Mouse (Mus musculus): ENCODE data around the gene Il20rb. TPM values are rescaled to one million over a fixed set of nuclear protein-coding genes. Genes with fewer than 3 reads are reported as not detected.
A peak's percentile ranks its signal among the peaks of the same experiment; 100 is the strongest.

Gene Il20rb
- polyA plus RNA-seq, 1 experiment from 2014 or later: 0.97 TPM

DNA sequence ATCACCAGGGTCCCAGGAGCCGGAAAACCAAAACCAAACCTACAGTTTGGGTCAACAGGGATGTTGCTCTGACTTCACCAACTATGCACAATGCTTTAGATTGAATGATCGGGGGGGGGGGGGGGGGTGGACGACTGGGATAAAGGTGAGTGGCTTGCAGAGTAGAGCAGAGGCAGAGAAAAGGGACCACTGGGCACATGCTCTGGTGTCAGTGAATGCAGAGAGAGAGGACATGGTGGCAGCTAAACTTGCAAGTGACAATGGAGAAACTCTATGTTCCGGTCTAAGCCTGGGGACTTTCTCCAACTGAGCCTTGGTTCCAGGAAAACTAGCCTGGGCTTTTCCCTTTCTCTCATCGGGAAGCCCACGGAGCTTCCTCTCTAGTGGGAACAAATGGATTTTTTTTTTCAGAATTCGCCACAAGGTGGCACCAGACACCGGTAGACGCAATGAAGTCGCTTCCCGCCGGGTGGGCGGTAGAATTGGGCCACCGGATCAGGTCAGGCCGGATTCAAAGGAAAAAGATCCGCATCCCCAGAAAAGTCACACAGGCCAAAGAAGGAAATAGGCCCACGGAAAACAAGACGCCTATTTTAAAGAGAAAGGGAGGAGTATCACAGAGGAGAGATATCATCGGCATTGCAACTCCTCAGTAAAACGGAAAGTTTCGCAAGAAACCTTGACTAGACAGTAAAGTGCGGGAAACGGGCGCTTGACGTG, 32.5 kb downstream of the Il20rb start:
- 14% methylated on average over 24 of the region's 25 CpGs for WGBS
- Histone ChIP-seq H3K9me3 (no peaks in the 10 kb centered on the region), H3K4me3 (peak overlapping the region; percentile 32), H3K4me1 (peaks cover 7% of the 10 kb centered on the region), H3K9ac (replicated peaks) (peak overlapping the region; percentile 41; the same call in 1 of the 2 replicates), H3K4me2 (replicated peaks) (peak overlapping the region; percentile 59), H3K27ac (replicated peaks) (no peak overlapping the region), H3K27me3 (peaks cover 14% of the 10 kb centered on the region; the same call in 1 of the 2 replicates), H3K36me3 (no peaks in the 10 kb centered on the region)
- peak; percentile 52 for ATAC-seq (ENCODE audit: low FRiP score, low read depth)

GRCm38 (mm10) chr9:100452432-100452831, 34.2 kb downstream of the Il20rb start:
- no peak overlapping the region for H3K4me3 ChIP-seq
- H3K4me1 ChIP-seq: peaks cover 7% of the 10 kb centered on the region
- no peak overlapping the region for H3K9ac ChIP-seq (replicated peaks)
- 81% methylated on average over 6 of the region's 6 CpGs for WGBS
- H3K9me3 ChIP-seq: no peaks in the 10 kb centered on the region
- no peak overlapping the region for H3K4me2 ChIP-seq (replicated peaks)
- peaks cover 22% of the 10 kb centered on the region for H3K27me3 ChIP-seq
- H3K27ac ChIP-seq (replicated peaks): no peak overlapping the region
- H3K36me3 ChIP-seq: no peaks in the 10 kb centered on the region
- ATAC-seq (ENCODE audit: low FRiP score, low read depth): no peak

- ATAC-seq (ENCODE audit: low FRiP score, low read depth): peak; percentile 86
- Histone ChIP-seq H3K27ac (replicated peaks) (peak overlapping the region; percentile 66; the same call in 1 of the 2 replicates), H3K36me3 (no peaks in the 10 kb centered on the region), H3K4me3 (peak overlapping the region; percentile 56), H3K4me2 (replicated peaks) (peak overlapping the region; percentile 78), H3K9ac (replicated peaks) (peak overlapping the region; percentile 68), H3K9me3 (no peaks in the 10 kb centered on the region), H3K4me1 (0 out of 2 replicates have a peak, but pooled peaks cover 2% of the 10 kb centered on the region), H3K27me3 (peaks cover 17% of the 10 kb centered on the region)
- WGBS: under 1% methylated on average over 32 of the region's 32 CpGs
Observed at GRCm38 (mm10) chr9:100446059-100446686, 40.4 kb downstream of the Il20rb start.

DNA sequence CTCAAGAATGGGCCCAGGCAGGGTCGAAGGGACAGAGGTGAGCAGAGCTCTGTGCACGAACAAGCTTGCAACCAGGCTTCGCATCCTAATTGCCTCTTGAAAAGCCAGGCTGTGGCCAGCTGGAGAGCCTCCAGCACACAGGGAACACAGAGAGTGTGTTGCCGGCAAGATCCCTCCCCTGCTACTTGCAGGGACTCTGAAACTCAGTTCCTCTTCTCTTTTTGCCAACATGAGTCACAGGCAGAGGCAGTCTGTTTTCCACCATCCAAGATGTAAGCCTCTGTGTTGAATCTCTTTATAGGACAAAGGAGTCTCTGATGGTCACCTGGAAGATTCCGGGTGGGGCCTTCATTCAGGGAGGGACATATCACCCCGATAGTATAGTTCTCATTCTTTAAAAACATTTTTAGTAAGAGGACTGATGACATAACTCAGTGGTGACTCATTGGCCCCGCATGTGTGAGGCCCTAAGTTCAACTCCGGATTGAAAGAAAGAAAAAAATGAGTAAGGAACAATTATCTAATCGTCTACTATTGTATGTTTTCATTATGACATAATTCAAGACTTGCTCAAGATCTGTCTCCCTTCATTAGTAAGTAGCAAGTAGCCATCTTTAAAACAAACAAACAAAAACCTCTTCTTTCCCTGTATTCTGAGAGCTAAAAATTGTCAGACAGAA, 46.3 kb downstream of the Il20rb start:
- Histone ChIP-seq H3K27me3 (0 out of 2 replicates have a peak, but pooled peaks cover 7% of the 10 kb centered on the region), H3K4me1 (peaks cover 22% of the 10 kb centered on the region), H3K27ac (replicated peaks) (peak overlapping the region; percentile 89), H3K36me3 (no peaks in the 10 kb centered on the region), H3K4me2 (replicated peaks) (peak overlapping the region; percentile 30), H3K9ac (replicated peaks) (no peak overlapping the region), H3K4me3 (no peak overlapping the region), H3K9me3 (no peaks in the 10 kb centered on the region)
- 59% methylated on average over 9 of the region's 9 CpGs for WGBS
- ATAC-seq (ENCODE audit: low FRiP score, low read depth): peak; percentile 87

GRCm38 (mm10) chr9:100439481-100439880, 47.1 kb downstream of the Il20rb start:
- WGBS: 28% methylated on average over 8 of the region's 8 CpGs
- peak; percentile 92 for ATAC-seq (ENCODE audit: low FRiP score, low read depth)
- Histone ChIP-seq H3K27ac (replicated peaks) (peak overlapping the region; percentile 89), H3K4me1 (peaks cover 22% of the 10 kb centered on the region), H3K4me3 (no peak overlapping the region), H3K27me3 (0 out of 2 replicates have a peak, but pooled peaks cover 4% of the 10 kb centered on the region), H3K9me3 (no peaks in the 10 kb centered on the region), H3K4me2 (replicated peaks) (peak overlapping the region; percentile 30), H3K9ac (replicated peaks) (no peak overlapping the region), H3K36me3 (no peaks in the 10 kb centered on the region)

GRCm38 (mm10) chr9:100438994-100439393, 47.6 kb downstream of the Il20rb start:
- H3K9me3 ChIP-seq: no peaks in the 10 kb centered on the region
- H3K27me3 ChIP-seq: no peaks in the 10 kb centered on the region
- H3K27ac ChIP-seq (replicated peaks): peak overlapping the region; percentile 89
- no peaks in the 10 kb centered on the region for H3K36me3 ChIP-seq
- no peak overlapping the region for H3K9ac ChIP-seq (replicated peaks)
- no peak for ATAC-seq (ENCODE audit: low FRiP score, low read depth)
- H3K4me2 ChIP-seq (replicated peaks): no peak overlapping the region
- WGBS: 58% methylated on average over 10 of the region's 10 CpGs
- no peak overlapping the region for H3K4me3 ChIP-seq
- peaks cover 22% of the 10 kb centered on the region for H3K4me1 ChIP-seq

GRCm38 (mm10) chr9:100436865-100437595, 49.6 kb downstream of the Il20rb start:
- no peaks in the 10 kb centered on the region for H3K9me3 ChIP-seq
- H3K4me1 ChIP-seq: peaks cover 22% of the 10 kb centered on the region
- no peak for ATAC-seq (ENCODE audit: low FRiP score, low read depth)
- H3K27ac ChIP-seq (replicated peaks): no peak overlapping the region
- no peak overlapping the region for H3K4me2 ChIP-seq (replicated peaks)
- H3K27me3 ChIP-seq: no peaks in the 10 kb centered on the region
- H3K9ac ChIP-seq (replicated peaks): no peak overlapping the region
- H3K36me3 ChIP-seq: no peaks in the 10 kb centered on the region
- 85% methylated on average over 8 of the region's 8 CpGs for WGBS
- no peak overlapping the region for H3K4me3 ChIP-seq

DNA sequence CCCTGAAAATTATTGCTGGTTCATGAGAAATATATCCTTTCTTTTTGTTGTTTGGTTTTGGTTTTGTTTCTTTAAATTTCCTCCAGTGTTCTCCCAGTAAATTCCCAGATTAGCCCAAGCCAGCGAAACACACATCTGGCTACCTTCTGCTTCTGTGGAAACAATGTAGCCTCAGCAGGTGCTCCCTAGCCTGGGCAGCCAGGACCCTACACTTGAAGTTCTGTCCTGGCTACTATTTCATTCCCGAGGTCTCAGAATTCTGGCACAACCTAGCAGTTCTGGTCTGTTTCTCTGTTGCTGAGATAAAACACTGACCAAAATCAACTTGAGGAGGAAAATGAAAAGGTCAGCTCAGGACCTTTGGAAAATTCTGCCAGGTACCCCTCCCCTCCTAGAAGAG, 55.2 kb downstream of the Il20rb start:
- Histone ChIP-seq H3K27ac (replicated peaks) (no peak overlapping the region), H3K9ac (replicated peaks) (no peak overlapping the region), H3K4me3 (no peak overlapping the region), H3K36me3 (no peaks in the 10 kb centered on the region), H3K4me2 (replicated peaks) (no peak overlapping the region), H3K9me3 (no peaks in the 10 kb centered on the region), H3K4me1 (no peaks in the 10 kb centered on the region), H3K27me3 (no peaks in the 10 kb centered on the region)
- WGBS: 45% methylated on average over 2 of the region's 2 CpGs
- no peak for ATAC-seq (ENCODE audit: low FRiP score, low read depth)

GRCm38 (mm10) chr9:100430911-100431310, 55.7 kb downstream of the Il20rb start:
- H3K36me3 ChIP-seq: no peaks in the 10 kb centered on the region
- no peaks in the 10 kb centered on the region for H3K9me3 ChIP-seq
- H3K4me1 ChIP-seq: no peaks in the 10 kb centered on the region
- no peak overlapping the region for H3K27ac ChIP-seq (replicated peaks)
- H3K9ac ChIP-seq (replicated peaks): no peak overlapping the region
- H3K4me2 ChIP-seq (replicated peaks): no peak overlapping the region
- 80% methylated on average over 2 of the region's 2 CpGs for WGBS
- H3K4me3 ChIP-seq: no peak overlapping the region
- no peak for ATAC-seq (ENCODE audit: low FRiP score, low read depth)
- H3K27me3 ChIP-seq: no peaks in the 10 kb centered on the region

DNA sequence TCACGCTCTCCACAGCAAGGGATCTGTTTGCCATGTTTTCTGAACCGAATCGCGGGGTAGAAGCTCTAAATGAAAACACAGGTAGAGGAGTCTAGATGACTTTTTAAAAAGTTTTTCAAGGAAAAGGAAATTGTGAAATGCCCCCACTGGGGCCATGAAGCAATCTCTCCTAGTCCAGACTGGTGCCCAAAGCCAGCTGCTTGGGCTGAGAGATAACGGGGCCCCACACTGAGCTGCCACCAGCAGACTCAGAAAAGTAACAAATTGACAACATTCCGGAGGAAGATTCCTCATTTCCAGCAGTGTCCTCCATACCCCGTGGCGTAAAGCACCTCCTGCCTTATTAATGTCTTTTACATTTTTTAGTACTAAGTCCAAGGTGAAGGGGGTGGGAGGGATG, 66.9 kb downstream of the Il20rb start:
- Histone ChIP-seq H3K9me3 (no peaks in the 10 kb centered on the region), H3K4me1 (peaks cover 17% of the 10 kb centered on the region), H3K27ac (replicated peaks) (no peak overlapping the region), H3K9ac (replicated peaks) (no peak overlapping the region), H3K36me3 (no peaks in the 10 kb centered on the region), H3K27me3 (no peaks in the 10 kb centered on the region), H3K4me3 (no peak overlapping the region), H3K4me2 (replicated peaks) (no peak overlapping the region)
- WGBS: 84% methylated on average over 8 of the region's 8 CpGs
- ATAC-seq (ENCODE audit: low FRiP score, low read depth): no peak

DNA sequence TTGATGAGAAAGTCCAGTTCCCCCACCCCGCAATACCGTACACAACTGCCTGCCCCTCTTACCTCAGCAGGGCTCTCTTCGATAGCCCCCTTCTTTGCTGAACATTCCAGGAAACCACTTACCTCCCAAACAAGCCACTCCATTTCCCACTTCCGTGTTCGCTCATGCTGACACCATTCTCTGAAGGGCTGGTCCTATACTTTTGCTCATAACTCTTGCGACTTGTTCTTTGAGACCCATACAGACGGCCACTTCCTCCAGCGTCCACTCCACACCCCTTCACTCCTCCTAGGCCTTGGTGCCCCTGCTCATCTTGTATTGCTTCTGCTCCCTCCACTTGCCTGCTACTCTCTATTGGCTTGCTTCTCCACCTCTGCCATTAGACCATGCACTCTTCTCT, 67.5 kb downstream of the Il20rb start:
- no peaks in the 10 kb centered on the region for H3K27me3 ChIP-seq
- peaks cover 20% of the 10 kb centered on the region for H3K4me1 ChIP-seq
- no peaks in the 10 kb centered on the region for H3K9me3 ChIP-seq
- ATAC-seq (ENCODE audit: low FRiP score, low read depth): no peak
- no peak overlapping the region for H3K27ac ChIP-seq (replicated peaks)
- H3K4me3 ChIP-seq: no peak overlapping the region
- 91% methylated on average over 8 of the region's 8 CpGs for WGBS
- H3K9ac ChIP-seq (replicated peaks): no peak overlapping the region
- H3K36me3 ChIP-seq: no peaks in the 10 kb centered on the region
- no peak overlapping the region for H3K4me2 ChIP-seq (replicated peaks)
